Mouse (Mus musculus) heart, adult 9 months (tissue): ENCODE measurements around the gene Usp17ld.
"Not testable (repeated sequence)": the region's sequence is repeated elsewhere in the genome, so short reads cannot be mapped to it uniquely, and the experiment has no call there.

Source experiments
- DNase-seq, 2 experiments: peaks; one replicate each; pipeline ENCODE4 v3.0.0; 2022; ENCODE audit warnings: low spot score in 2 of 2

The Usp17ld gene

GRCm38 (mm10) chr7:103252405-103252804 lies at the start of gene Usp17ld:
Gene Usp17ld (minus strand): TSS chr7:103252505.
- DNase-seq: not testable (repeated sequence)

- no peak for DNase-seq
Observed at GRCm38 (mm10) chr7:103216696-103217095, 35.6 kb downstream of the Usp17ld start, which contains the start of gene Olfr594. Gene Olfr594 (plus strand): TSS chr7:103216996.

- not testable (repeated sequence) for DNase-seq
Observed at GRCm38 (mm10) chr7:103212050-103212449, 40.3 kb downstream of the Usp17ld start.

- DNase-seq: no peak
Observed at GRCm38 (mm10) chr7:103211562-103211961, 40.7 kb downstream of the Usp17ld start, which contains the start of gene Olfr593. Gene Olfr593 (plus strand): TSS chr7:103211862.
